Comparison of ENCODE assay signal across 27 mouse cellular contexts in the genomic region with DNA sequence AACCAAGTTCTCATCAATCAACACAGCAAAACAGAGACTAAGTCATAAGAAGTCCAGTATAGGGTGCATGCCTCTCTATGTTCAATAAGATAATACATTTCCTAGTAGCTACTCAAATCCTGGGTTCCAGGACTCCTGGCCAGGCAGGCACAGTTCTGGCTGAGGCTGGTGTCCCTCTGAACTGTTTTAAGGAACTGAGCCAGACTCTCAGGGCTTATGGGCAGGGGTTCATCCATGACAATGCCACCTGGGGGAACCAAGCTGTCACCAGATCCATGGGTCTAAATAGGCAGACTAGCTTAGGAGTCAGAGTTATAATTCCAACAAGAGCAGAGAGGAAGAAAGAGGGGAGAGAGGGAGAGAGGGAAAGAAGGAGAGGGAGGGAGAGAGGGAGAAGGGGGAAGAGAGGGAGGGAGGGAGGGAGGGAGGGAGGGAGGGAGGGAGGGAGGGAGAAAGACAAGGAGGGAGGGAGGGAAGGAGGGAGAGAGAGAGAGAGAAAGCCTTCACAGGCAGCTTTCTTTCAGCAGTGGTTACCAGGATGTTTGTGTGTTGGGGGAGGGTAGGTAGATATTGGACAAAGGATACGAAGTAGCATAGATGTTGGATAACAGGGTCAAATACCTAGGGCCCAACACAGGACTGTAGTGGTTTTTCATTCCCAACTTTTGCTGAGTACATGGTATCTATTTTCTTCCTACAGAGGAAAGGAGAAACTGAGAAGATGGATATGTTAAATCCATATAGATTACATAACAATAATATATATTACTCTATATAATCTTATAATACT.
DNase-seq lines count a peak whose midpoint lies in the region; ATAC-seq and TF ChIP-seq lines count a peak whose summit lies in the region.
"Had no signal": no experiment of that assay in that cellular context is flagged by ENCODE, and none has a peak within 500 bp of the region (broad histone marks: within the 10 kb centered on the region; RNA-seq: fewer than 3 reads in every experiment).

No protein-coding gene starts in this region.

- no peaks in the 10 kb centered on the region for H3K9me3 ChIP-seq in hindbrain, postnatal 0 days (ENCODE audit: low read length)
- 0 out of 2 replicates have a peak, but pooled peaks cover 6% of the 10 kb centered on the region for H3K9me3 ChIP-seq in hindbrain, embryonic 10.5 days
- H3K9me3 ChIP-seq: hindbrain, embryonic 15.5 days; liver, embryonic 13.5 days; neural tube, embryonic 13.5 days had no signal

- no peaks in the 10 kb centered on the region for H3K27me3 ChIP-seq in hindbrain, postnatal 0 days (ENCODE audit: insufficient read depth, low read length)
- H3K27me3 ChIP-seq in hindbrain, embryonic 10.5 days (ENCODE audit: insufficient read depth, poor library complexity, severe bottlenecking), result no peaks in the 10 kb centered on the region
- H3K27me3 ChIP-seq: forebrain, embryonic 12.5 days; heart, embryonic 12.5 days; hindbrain, embryonic 15.5 days; liver, embryonic 13.5 days; megakaryocyte, embryonic 14.5 days; midbrain, embryonic 12.5 days; neural tube, embryonic 13.5 days; Patski had no signal

- no peaks in the 10 kb centered on the region for H3K4me1 ChIP-seq in hindbrain, postnatal 0 days (ENCODE audit: insufficient read depth, low read length)
- H3K4me1 ChIP-seq in hindbrain, embryonic 10.5 days (replicated peaks), result 0 out of 2 replicates have a peak, but pooled peaks cover 2% of the 10 kb centered on the region
- H3K4me1 ChIP-seq: forebrain, embryonic 12.5 days; heart, embryonic 12.5 days; hindbrain, embryonic 15.5 days; liver, embryonic 13.5 days; megakaryocyte, embryonic 14.5 days; midbrain, embryonic 12.5 days; neural tube, embryonic 13.5 days had no signal

- no peak overlapping the region for H3K27ac ChIP-seq in hindbrain, postnatal 0 days
- no peak overlapping the region for H3K27ac ChIP-seq in hindbrain, embryonic 10.5 days
- H3K27ac ChIP-seq: forebrain, embryonic 12.5 days; hindbrain, embryonic 15.5 days; kidney, postnatal 0 days; liver, embryonic 13.5 days; midbrain, embryonic 12.5 days; neural tube, embryonic 13.5 days had no signal

- 66% methylated on average over 1 of the region's 1 CpGs for WGBS in hindbrain, postnatal 0 days
- WGBS in hindbrain, embryonic 10.5 days, result 88% methylated on average over 1 of the region's 1 CpGs

- no peak for ATAC-seq in hindbrain, postnatal 0 days
- ATAC-seq: forebrain, postnatal 0 days; lung, postnatal 0 days had no signal

- no peak overlapping the region for H3K4me2 ChIP-seq in hindbrain, postnatal 0 days (ENCODE audit: low read depth, low read length)
- H3K4me2 ChIP-seq: forebrain, embryonic 12.5 days; heart, embryonic 12.5 days; hindbrain, embryonic 15.5 days; liver, embryonic 13.5 days; midbrain, embryonic 12.5 days; neural tube, embryonic 13.5 days had no signal

- DNase-seq in hindbrain, postnatal 0 days (ENCODE audit: low spot score), result peak; percentile 37
- DNase-seq in hindbrain, embryonic 10.5 days (ENCODE audit: low spot score), result no peak
- peak; percentile 88 for DNase-seq in cerebellum, adult 11 months
- peak; percentile 98 for DNase-seq in cerebellum, adult 9-10 months
- peak; percentile 87 to 92 for DNase-seq in cerebellum, postnatal 36 days
- no peak for DNase-seq in left cerebral cortex, postnatal 36 days (ENCODE audit: low spot score in 2 of 2)
- no peak for DNase-seq in heart, postnatal 25 days (ENCODE audit: low spot score)
- DNase-seq in testis, postnatal 14 days (ENCODE audit: low spot score), result no peak
- DNase-seq: adrenal gland, postnatal 10 days; forebrain, postnatal 0 days; gastrocnemius, postnatal 25 days; kidney, adult 2 months; kidney, postnatal 4 days; layer of hippocampus, adult 9-11 months; liver, embryonic 13.5 days; lung, adult 18-20 months; lung, postnatal 4 days; thymus, postnatal 14 days had no signal

- TF ChIP-seq CTCF in hindbrain, postnatal 0 days (IDR thresholded peaks at IDR 0.05; ENCODE audit: low read depth), result no peak

- no peak overlapping the region for H3K4me3 ChIP-seq in hindbrain, postnatal 0 days (ENCODE audit: low read length)
- H3K4me3 ChIP-seq in hindbrain, embryonic 10.5 days, result no peak overlapping the region
- H3K4me3 ChIP-seq: forebrain, embryonic 12.5 days; heart, embryonic 12.5 days; hindbrain, embryonic 15.5 days; liver, embryonic 13.5 days; midbrain, embryonic 12.5 days; neural tube, embryonic 13.5 days had no signal

- H3K9ac ChIP-seq in hindbrain, postnatal 0 days (replicated peaks; ENCODE audit: low read length), result no peak overlapping the region
- H3K9ac ChIP-seq: forebrain, embryonic 12.5 days; forebrain, postnatal 0 days; heart, embryonic 12.5 days; hindbrain, embryonic 15.5 days; liver, embryonic 13.5 days; midbrain, embryonic 12.5 days; neural tube, embryonic 13.5 days had no signal

- intact Hi-C loops in left cerebral cortex, postnatal 36 days (cut with DNase I), result no loop called here
- intact Hi-C loops in heart, postnatal 25 days (cut with DNase I), result no loop called here

- H3K36me3 ChIP-seq in hindbrain, postnatal 0 days (ENCODE audit: insufficient read depth, low read length), result no peaks in the 10 kb centered on the region
- H3K36me3 ChIP-seq in hindbrain, embryonic 10.5 days, result no peaks in the 10 kb centered on the region
- H3K36me3 ChIP-seq: forebrain, embryonic 12.5 days; heart, embryonic 12.5 days; hindbrain, embryonic 15.5 days; liver, embryonic 13.5 days; midbrain, embryonic 12.5 days; neural tube, embryonic 13.5 days had no signal

Comparison
In these comparisons a context has a peak if more than half of its experiments do, and no peak if none do; other contexts are left out.
1. DNase-seq: peak in hindbrain, postnatal 0 days (single experiment), cerebellum, adult 11 months (single experiment), cerebellum, adult 9-10 months (single experiment) and cerebellum, postnatal 36 days (2 of 2); none in hindbrain, embryonic 10.5 days (single experiment), left cerebral cortex, postnatal 36 days (0 of 2), heart, postnatal 25 days (single experiment) and testis, postnatal 14 days (single experiment).